Mouse (Mus musculus) liver, embryonic 14.5 days (tissue): ENCODE measurements around the gene Gpx4.

Experiments
- CTCF ChIP-seq: IDR thresholded peaks from 2 replicates; pipeline ENCODE4 v1.5.1; 2016; ENCODE audit warnings: antibody characterized with exemption, low read depth, control low read depth
- EP300 ChIP-seq: IDR thresholded peaks from 2 replicates; pipeline ENCODE4 v1.6.1; 2016; ENCODE audit warnings: antibody characterized with exemption, low read depth

GRCm38 (mm10) chr10:80051618-80052373 lies 4.8 kb downstream of the Gpx4 start:
- TF ChIP-seq EP300: no peak
- no peak for TF ChIP-seq CTCF
